Mouse (Mus musculus): Measurements from ENCODE around the gene Amotl1.
"Not testable (repeated sequence)": the region's sequence is repeated elsewhere in the genome, so short reads cannot be mapped to it uniquely, and the experiment has no call there.

The Amotl1 gene

GRCm38 (mm10) chr9:14644956-14645355, at the start of gene Amotl1:
TSS of gene Amotl1 (minus strand) at chr9:14645056.
- no peak for DNase-seq (ENCODE audit: low spot score)

- DNase-seq (ENCODE audit: low spot score) = no peak
These were observed 44.7 kb upstream of the Amotl1 start for GRCm38 (mm10) chr9:14689376-14690108.

- DNase-seq (ENCODE audit: low spot score) = no peak
These were observed 39.5 kb upstream of the Amotl1 start for GRCm38 (mm10) chr9:14684363-14684762.

- DNase-seq (ENCODE audit: low spot score) = no peak
These were observed 37.9 kb upstream of the Amotl1 start for GRCm38 (mm10) chr9:14682741-14683140.

- no peak for DNase-seq (ENCODE audit: low spot score)
These were observed 35.7 kb upstream of the Amotl1 start for GRCm38 (mm10) chr9:14680584-14680983.

GRCm38 (mm10) chr9:14675707-14676691, 31.1 kb upstream of the Amotl1 start:
- no peak for DNase-seq (ENCODE audit: low spot score)

GRCm38 (mm10) chr9:14674506-14674905, 29.6 kb upstream of the Amotl1 start:
- no peak for DNase-seq (ENCODE audit: low spot score)

GRCm38 (mm10) chr9:14673109-14673508, 28.3 kb upstream of the Amotl1 start:
- no peak for DNase-seq (ENCODE audit: low spot score)

GRCm38 (mm10) chr9:14671965-14672364, 27.1 kb upstream of the Amotl1 start:
- DNase-seq (ENCODE audit: low spot score) = not testable (repeated sequence)

GRCm38 (mm10) chr9:14668382-14668781, 23.5 kb upstream of the Amotl1 start:
- DNase-seq (ENCODE audit: low spot score) = no peak

- no peak for DNase-seq (ENCODE audit: low spot score)
These were observed 21.2 kb upstream of the Amotl1 start for GRCm38 (mm10) chr9:14666071-14666470.

- no peak for DNase-seq (ENCODE audit: low spot score)
These were observed 18.7 kb upstream of the Amotl1 start for GRCm38 (mm10) chr9:14663591-14663990.

GRCm38 (mm10) chr9:14662876-14663275, 18.0 kb upstream of the Amotl1 start:
- DNase-seq (ENCODE audit: low spot score) = no peak

- DNase-seq (ENCODE audit: low spot score) = no peak
These were observed 17.3 kb upstream of the Amotl1 start for GRCm38 (mm10) chr9:14662138-14662537.

- DNase-seq (ENCODE audit: low spot score) = no peak
These were observed 13.1 kb upstream of the Amotl1 start for GRCm38 (mm10) chr9:14657926-14658325.

GRCm38 (mm10) chr9:14654010-14654409, 9.2 kb upstream of the Amotl1 start:
- DNase-seq (ENCODE audit: low spot score) = no peak

- no peak for DNase-seq (ENCODE audit: low spot score)
These were observed 7.9 kb upstream of the Amotl1 start for GRCm38 (mm10) chr9:14652761-14653160.

- no peak for DNase-seq (ENCODE audit: low spot score)
These were observed 3.0 kb upstream of the Amotl1 start for GRCm38 (mm10) chr9:14647849-14648248.

GRCm38 (mm10) chr9:14646641-14647040, 1.8 kb upstream of the Amotl1 start:
- no peak for DNase-seq (ENCODE audit: low spot score)

GRCm38 (mm10) chr9:14646061-14646460, 1.2 kb upstream of the Amotl1 start:
- no peak for DNase-seq (ENCODE audit: low spot score)

- no peak for DNase-seq (ENCODE audit: low spot score)
These were observed 1.5 kb downstream of the Amotl1 start for GRCm38 (mm10) chr9:14643328-14643727.

- no peak for DNase-seq (ENCODE audit: low spot score)
These were observed 2.4 kb downstream of the Amotl1 start for GRCm38 (mm10) chr9:14642251-14643021.
